Mouse (Mus musculus) CH12F3 (cell line): Measurements from ENCODE around the gene Surf1.

ENCODE experiments used
- in situ Hi-C: fragments of 300-500 bp; cut with MboI; formaldehyde crosslinking; loops from 2 replicates; pipeline ENCODE4 v1.14.3; 2020; ENCODE audit warnings: low sequenced_read_pairs

The Surf1 gene

DNA sequence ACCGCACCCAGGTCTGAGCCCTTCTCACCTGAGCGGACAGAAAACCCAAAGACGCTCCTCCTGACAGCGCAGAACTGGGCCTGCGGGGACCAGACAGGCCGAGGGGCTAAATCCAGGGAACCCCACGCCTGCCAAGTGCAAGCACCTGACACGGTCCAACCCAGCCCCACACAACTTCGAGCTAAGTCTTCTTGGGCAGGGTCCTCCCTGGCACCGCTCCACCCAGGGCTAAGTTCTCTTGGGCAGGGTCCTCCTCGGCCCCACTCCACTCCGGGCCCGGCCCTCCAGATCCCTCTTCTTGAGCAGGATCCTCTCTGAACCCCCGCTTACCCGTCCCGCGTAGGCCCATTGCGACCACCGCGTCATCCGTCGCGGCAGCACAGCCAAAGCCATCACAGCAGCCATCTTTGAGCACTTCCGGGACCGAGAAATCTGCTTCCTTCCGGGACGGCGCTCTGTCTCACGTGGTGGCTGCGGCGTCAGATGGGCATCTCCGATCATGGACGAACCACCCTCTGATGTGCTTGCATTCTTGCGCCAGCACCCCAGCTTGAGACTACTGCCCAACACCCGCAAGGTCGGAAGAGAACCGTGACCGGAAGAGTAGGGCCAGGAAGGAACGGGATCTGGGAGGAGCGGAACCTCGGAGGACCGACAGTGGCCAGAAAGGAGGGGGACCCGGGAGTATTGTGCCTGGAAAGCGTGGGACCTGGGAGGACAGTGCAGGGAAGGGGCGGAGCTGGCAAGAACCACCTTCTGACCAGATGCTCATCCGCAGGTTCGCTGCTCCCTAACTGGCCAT lies at the start of gene Surf1, which contains the start of gene Surf2:
Surf1 (minus strand) TSS at position 604 of the 802 bp plus-strand sequence.
Surf2 (plus strand) TSS at position 441 of the 802 bp plus-strand sequence.
- in situ Hi-C loops, result no loop called here

DNA sequence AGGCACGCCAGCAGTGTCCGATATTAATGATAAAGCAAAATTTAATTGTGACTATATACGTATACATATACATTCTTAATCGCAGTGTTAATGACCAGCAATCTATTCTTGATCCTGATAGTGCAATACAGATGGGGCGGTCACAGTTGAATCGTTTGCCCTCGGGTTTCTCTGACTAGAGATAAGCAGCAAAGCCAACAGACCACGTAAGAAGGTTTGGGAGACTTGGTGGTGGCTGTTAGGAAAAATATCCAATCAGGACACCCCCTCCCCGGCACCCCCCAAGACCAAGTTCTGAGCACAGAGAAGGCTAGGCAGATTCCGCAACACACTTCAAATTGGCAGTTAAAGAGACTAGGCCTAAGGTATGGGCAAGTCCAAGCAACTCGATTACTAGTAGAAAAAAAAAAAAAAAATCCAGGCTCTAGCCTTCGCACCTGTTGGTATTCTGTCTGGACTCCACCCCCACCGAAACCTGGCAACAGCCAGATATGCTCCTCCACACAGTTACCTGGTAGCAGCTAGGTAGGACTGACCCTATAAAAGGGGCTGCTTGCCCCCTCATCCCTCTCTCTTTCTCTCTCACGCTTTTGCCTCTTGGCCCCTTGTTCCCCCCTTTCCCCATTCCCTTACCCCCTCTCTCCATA lies 48.5 kb upstream of the Surf1 start:
- in situ Hi-C loops, result no loop called here

DNA sequence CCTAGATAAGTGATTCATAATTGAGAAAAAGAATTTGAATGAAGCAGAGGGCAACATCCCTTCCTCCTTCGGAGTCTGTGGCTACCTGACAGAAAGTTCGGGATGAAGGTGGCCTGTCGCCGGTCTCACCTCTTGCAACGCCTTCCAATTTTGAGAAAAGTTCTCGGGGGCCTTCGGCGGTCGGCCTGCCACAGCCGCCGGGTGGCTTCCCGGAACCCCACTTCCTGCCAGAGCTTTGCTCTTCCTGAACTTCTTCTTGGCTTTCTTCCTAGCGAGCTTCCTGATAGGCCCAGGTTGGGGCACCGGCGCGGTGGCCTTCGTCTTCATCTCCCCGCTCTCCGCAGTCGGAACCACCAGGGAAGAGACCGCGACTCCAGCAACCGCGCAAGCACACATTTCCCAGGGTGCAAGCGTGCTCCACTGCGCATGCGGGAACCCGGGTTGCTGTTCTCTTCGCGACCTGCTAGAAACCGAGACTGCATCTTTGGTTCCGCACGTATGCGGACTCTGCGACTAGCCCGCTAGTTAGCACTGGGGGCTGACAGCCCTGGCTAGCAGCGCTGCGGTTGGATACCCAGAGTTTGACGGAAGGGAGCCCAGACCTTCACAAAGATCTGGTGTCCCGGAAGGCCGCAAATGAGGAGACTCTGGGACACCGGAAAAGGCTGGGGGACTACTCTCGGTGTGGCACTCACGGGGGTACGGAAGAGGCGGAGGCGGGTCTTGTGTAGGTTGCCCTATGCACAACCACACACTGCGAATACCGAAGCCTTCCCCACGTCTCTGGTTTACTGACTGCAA lies 47.8 kb upstream of the Surf1 start, which contains the start of gene Rexo4:
Rexo4 (minus strand) TSS at position 464 of the 801 bp plus-strand sequence.
- in situ Hi-C loops, result no loop called here

DNA sequence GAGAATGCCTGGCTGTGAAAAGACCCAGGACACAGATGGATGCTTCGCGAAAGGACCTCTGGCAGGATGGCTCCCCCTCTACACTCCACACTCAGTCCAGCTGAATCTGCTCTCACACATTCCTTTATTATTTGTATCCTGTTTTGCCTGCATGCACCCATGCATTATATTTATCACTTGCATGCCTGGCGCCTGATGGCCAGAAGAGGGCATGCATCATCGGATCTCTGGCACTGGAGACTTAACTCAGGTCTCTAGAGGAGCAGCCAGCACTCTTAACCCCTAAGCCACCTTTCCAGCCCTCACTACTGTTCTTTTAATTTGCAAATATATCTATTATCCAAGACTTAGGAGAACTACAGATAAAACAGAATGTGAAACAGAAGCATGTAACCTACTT lies 44.4 kb upstream of the Surf1 start:
- in situ Hi-C loops, result no loop called here

DNA sequence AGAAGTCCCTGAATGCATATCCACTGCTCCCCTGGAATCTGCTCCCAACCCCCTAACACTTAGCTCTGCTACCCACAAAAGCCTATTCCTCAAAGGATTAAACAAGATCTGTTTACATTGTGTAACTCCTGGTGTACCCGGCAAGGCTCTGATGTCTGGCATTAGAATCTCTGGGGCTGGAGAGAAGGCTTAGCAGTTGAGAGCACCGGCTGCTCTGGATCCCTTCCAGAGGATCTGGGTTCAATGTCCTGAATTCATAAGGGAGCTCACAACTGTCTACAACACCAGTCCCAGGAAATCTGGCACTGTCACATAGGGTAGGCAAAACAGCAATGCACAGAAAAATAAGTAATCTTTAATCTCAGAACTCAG lies 41.1 kb upstream of the Surf1 start:
- in situ Hi-C loops, result no loop called here

DNA sequence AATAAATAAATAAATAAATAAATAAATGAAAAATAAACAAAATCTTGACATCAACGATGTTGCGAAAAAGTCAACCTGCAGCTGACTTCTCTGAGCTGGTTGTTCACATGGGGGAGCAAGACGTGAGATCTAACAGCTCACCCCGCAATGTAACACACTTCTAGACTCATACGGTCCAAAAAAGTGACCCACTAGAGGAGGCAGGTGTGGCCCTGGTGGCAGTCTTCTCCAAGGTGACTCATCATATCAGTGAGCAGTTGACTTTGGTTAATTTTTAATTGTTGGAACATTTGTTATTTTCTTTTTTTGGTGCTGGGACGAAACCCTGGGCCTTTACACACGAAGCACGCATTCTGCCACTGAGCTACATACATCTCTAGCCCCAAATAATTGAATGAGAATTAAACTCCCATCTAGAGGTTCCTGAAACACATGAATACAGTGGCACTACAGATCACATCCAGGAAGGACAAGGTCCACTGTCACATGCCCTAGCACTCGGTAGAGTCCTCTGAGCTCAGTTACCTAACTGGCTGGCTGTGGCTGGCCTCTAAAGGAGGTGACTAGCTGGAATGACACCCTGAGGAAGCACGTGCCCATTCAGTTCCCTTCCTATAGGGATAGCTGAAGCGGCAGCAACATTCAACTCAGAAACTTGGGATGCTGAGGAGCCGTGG lies 40.6 kb upstream of the Surf1 start:
- in situ Hi-C loops, result no loop called here

DNA sequence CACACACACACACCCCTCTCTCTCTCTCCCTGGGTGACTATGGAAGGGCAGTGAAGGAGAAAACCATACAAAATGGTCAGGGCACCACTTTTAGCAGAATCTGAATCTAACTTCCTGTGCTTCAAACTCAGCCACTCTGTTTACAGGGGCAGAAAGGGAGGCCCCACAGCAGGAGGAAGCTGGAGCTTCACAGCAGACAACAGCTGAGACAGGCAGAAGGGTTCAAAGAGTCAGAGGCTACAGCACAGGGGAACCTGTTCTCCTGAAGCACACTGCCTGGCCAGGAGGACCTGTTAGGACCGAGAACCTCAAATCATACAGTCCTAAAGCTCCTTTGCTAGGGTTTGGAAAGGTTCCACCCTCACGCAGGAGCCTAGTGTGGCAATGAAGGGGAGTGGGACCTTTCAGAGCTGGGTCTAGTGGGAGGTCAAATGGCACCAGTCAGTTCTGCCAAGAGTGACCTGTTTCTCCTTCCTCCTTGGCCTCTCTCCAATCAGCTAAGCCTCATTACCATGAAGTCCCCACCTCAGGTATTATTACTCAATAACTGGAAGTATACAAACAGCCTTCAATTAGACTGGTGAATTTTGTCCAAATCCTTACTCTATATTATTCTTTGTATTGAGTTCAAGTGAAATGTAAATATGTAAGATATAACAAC lies 38.5 kb upstream of the Surf1 start:
- in situ Hi-C loops, result no loop called here

DNA sequence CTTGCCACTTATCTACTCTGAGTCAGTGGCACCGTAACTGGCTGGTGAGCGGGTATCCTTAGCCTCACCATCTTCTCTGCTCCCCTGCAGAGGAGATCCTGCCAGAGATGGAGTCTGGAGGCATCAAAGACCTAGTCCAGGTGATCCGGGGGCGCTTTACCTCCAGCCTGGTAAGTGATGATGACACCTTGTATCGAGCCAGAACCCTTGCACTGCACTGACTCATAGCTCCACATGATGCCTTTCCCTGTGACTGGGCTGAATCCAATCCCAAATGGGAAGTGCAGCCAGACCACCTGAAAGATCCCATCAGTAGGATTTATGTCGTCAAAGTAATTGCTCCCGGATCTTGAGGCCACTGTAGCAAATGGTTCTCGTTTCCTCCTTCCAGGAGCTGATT lies 36.5 kb upstream of the Surf1 start:
- in situ Hi-C loops, result no loop called here

DNA sequence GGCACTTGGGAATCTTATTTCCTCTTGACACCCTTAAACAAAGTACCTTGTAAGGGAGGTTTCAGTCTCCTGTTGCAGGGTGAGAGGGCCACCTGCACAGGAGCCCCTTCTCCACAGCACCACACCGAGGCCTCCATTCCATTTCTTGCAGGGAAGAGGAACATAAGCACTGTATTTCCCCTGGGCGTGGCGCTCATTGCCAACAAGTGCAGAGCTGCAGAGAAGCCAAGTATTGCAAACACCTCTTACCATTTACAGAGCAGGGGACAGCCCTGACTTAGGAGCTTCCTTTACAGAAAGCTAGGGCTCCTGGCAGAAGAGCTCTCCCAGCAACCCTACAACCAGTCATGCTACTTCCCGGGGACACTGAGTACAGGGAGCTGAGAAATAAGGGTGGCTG lies 35.9 kb upstream of the Surf1 start:
- in situ Hi-C loops, result no loop called here

DNA sequence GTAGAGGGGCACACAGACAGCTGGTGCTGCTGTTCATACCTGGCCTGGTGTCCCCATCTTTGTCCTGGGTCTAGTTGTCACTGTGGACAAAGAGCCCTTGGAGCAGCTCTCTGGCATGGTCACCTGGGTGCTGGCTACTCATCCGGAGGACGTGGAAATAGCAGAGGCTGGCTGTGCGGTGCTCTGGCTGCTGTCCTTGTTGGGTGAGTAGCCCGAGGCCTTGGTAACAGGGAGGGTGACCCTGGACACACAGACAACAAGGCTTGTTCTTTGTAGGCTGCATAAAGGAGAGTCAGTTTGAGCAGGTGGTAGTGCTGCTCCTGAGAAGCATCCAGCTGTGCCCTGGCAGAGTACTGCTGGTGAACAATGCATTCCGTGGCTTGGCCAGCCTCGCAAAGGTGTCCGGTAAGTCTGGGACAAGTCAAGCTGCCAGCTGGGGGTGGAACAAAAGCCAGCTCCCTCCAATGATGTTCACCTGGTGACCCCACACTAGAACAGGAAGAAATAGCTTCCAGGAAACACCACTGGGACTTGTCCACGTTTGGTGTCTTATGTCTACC lies 35.1 kb upstream of the Surf1 start:
- in situ Hi-C loops, result no loop called here

DNA sequence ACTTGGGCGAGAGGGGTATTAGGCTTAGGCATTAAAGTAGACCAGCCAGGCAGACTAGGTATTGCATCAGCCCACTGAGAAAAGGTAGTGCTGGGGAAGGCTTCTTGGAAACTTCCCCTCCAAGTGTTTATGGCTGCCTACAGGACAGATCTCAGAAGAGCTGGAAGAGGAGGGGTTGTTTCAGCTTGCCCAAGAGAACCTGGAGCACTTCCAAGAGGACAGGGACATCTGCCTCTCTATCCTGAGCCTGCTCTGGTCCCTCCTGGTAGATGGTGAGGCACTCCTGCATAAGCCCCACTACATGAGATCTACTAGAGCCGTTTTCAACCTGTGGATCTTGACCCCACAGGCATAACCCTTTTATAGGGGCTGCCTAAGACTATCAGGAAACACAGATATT lies 34.1 kb upstream of the Surf1 start:
- in situ Hi-C loops, result no loop called here

DNA sequence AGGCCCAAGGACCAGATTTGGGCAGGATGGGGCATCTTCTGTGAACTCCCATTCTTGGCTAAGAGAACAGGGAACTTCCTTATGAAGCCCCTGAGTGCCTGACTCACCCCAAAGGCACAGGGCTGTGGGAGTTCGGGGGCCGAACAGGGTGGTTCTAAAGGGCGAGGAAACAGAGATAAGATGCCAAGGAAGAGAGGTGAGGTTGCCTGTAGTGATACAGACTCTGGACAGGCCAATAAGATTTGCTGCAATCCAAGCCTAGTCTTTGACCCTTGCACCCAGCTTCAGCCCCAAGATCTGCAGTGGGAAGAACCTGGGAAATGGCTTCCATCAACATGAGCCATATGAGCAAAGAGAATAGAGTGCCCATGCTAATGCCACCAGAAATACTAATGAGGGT lies 26.9 kb upstream of the Surf1 start:
- in situ Hi-C loops, result no loop called here

DNA sequence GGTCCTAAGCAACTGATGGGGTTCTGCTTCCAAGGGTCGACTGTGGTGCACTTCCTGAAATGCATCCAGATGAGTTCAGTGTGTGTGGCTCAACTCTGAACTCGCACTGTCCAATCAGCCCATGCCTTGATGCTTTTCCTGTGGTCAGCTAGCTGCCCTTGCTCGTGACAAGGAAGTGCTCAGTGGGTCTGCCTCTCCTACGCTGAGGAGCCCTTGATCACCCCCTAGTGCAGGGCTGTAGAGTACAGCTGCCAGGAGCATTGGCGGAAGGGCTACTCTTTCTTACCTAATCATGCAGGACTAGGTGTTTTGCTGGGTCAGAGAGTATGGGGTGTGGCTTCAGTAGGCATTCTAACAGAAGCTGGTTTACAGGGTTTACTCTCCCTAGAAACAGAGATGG lies 25.2 kb upstream of the Surf1 start:
- in situ Hi-C loops, result no loop called here

DNA sequence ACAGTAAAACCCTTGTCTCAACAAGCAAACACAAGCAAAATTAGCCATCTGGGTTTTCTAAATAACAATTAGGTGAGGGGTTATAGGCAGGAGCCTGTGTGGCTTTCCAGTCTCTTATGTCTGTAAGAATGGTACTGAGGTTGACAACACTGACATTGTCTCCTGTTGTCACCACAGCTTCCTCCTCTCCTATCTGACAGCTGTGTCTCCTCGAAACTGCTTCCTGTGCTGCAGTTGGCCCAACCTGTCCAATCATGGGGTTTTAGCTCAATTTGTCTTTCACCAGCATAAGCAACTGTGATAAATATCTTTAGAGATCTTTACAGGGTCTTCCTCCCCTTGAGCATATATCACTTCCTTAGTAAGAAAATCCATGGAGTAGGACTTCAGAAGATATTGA lies 20.1 kb upstream of the Surf1 start:
- in situ Hi-C loops, result no loop called here

DNA sequence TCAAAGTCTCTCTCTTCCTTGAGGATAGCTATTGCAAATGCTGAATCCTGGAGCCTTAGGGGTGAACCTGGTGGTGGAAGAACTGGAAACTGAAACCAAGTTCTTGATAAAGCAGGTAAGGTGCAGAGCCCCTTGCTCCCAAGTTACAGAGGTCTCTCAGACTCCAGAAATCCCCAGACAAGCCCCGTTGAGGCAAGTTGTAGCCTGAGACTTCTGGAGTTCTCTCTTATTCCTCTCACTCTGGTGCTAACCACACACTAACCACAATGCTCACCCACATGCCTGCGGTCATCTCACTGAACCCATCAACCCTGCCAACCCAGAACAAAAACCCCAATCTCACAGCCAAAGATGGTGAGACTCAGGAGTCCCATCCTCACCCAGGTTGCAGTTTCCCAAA lies 19.0 kb upstream of the Surf1 start:
- in situ Hi-C loops, result no loop called here

DNA sequence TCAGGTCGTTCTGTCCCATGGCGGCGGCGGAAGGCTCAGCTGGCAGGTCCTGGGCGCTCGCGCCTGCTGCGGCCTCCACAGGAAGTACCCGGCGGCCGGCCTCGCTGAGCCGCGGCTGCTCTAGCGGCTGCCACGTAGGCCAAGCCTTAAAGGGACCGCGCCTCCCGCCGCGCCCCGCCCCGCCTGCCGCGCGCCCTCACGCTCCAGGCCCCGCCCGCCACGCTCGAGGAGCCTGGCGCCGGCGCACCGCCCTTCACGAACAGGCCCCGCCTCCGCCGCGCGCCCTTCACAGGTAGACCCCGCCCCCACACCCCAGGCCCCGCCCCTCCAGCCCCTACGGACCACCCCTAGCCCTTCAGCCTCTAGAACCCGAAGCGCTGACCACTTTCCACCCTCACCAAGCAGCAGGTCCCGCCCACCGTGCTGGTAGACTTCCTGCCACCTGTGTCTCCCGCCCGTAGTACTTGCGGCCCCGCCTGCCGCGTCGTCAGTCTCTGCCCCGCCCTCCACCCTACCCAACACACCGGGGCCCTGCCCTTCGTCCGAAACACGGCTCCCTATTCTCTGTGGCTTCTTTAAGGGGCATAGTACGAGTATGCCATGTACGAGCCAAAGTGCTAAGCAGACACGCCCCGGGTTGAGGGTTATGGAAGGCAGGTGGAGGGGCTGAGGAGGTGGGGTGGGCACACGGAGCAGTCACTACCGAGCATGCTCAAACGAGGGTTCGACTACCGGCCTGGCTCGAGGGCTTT lies 17.1 kb upstream of the Surf1 start, which contains the start of the genes Surf4 and Stkld1:
Surf4 (minus strand) TSS at position 625 of the 752 bp plus-strand sequence.
Stkld1 (plus strand) TSS at position 744 of the 752 bp plus-strand sequence.
- in situ Hi-C loops, result no loop called here

DNA sequence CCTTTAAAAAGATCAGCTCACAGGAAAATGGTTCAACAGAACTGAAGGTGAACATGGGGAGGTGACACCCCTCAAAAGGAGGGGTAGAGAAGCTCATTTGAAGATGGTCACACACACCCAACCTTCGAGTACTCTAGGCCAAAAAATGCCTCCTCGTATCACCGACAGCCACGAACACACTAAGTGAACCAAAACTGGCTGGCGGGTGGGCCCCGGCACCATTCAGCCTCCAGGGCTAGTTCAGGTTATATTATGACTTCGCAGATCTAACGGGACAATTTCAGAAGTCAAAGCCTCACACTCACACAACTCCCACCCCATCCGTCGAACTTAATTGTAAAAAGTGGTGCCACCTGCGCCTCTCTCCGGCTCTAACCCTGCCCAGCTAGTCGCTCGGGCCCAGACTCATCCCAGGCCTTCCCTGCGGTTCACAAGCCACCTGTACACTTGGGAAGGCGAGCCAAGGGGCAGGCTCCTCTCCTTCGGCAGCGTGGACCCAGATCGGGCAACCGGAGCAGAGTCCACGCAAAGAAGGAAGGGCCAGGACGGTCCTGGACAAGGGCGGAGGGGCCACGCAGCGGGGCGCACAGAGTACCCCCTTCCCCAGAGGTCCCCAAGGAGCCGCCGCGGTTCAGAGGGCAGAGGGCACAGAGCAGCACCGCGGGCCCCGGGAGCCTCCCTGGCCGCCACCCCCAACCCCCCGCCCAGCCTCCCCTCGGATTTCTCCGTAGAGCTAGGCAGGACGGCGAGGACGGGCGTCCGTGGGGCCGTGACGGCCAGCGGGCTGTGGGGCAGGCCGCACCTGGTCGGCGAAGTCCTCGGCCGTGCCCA lies 16.4 kb upstream of the Surf1 start:
- in situ Hi-C loops, result no loop called here

DNA sequence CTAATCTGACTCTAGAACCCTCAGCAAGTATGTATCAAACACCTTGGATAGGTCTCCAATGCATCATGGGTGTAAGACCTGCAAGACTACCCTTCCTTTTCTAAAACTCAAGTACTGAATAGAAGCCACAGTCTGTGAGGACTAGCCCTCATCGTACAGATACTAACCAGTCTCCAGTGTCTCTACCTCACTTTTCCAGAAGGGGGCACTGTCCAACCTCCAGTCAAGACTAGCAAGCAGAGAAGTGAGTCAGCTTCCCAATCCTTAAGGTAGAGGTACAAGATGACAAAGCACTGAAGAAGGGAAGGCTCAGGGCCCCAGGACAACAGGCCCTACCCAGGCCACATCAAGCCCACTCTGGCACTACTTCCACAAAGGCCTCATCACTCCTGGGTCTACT lies 14.1 kb upstream of the Surf1 start:
- in situ Hi-C loops, result no loop called here
